In the genomic region with DNA sequence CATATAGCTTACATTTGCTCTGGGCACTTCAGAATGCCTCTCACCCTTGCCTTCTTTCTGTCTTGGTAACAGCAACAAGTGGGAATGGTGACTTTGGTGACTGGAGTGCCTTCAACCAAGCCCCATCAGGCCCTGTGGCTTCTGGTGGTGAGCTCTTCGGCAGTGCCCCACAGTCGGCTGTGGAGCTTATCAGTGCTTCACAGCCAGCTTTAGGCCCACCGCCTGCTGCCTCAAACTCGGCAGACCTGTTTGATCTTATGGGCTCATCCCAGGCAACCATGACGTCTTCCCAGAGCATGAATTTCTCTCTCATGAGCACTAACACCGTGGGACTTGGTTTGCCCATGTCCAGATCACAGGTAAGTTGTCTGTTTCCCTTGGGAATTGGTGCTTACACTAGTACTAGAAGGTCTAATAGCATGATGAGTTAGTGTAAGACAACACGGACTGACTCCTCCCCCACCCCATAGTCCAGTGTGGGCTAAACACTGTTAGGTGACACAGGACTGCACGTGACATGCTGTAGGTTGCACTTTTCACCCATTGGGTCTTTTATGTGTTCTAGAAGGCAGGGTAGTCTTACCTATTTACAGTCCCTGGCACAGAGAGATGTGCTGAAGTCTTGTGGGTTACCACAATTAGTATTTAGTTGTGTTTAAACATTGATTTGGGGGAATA, we compare ENCODE assay signal across 20 mouse cellular contexts. TPM values are rescaled to one million over a fixed set of nuclear protein-coding genes. Genes with fewer than 3 reads are reported as not detected.
DNase-seq lines count a peak whose midpoint lies in the region; ATAC-seq and TF ChIP-seq lines count a peak whose summit lies in the region.
"Had no signal": no experiment of that assay in that cellular context is flagged by ENCODE, and none has a peak within 500 bp of the region (broad histone marks: within the 10 kb centered on the region; RNA-seq: fewer than 3 reads in every experiment).

No protein-coding gene starts in this region.

- H3K9me3 ChIP-seq in stomach, embryonic 15.5 days = no peaks in the 10 kb centered on the region
- H3K9me3 ChIP-seq in stomach, postnatal 0 days (ENCODE audit: control insufficient read depth, low read length) = no peaks in the 10 kb centered on the region
- H3K9me3 ChIP-seq in liver, embryonic 15.5 days (replicated peaks) = no peaks in the 10 kb centered on the region
- H3K9me3 ChIP-seq in limb, embryonic 10.5 days (replicated peaks) = no peaks in the 10 kb centered on the region
- H3K9me3 ChIP-seq in hindbrain, embryonic 14.5 days (ENCODE audit: control insufficient read depth, low read length) = no peaks in the 10 kb centered on the region
- H3K9me3 ChIP-seq: forebrain, embryonic 15.5 days; hindbrain, embryonic 15.5 days; midbrain, embryonic 12.5 days; neural tube, embryonic 15.5 days had no signal

- peak; percentile 56; the same call in 1 of the 2 replicates for ATAC-seq in stomach, embryonic 15.5 days (ENCODE audit: insufficient read depth, low FRiP score, low read depth)
- ATAC-seq in stomach, postnatal 0 days (ENCODE audit: low FRiP score, low TSS enrichment) = no peak
- peak; percentile 66; the same call in 1 of the 2 replicates for ATAC-seq in erythroblast, adult 5-6 weeks (replicated peaks; ENCODE audit: low FRiP score, poor library complexity, severe bottlenecking)
- ATAC-seq in liver, embryonic 15.5 days (ENCODE audit: insufficient read depth) = peak; percentile 94
- ATAC-seq in hindbrain, embryonic 14.5 days (ENCODE audit: low FRiP score) = no peak
- ATAC-seq: forebrain, embryonic 15.5 days; intestine, embryonic 16.5 days had no signal

- H3K4me3 ChIP-seq in stomach, embryonic 15.5 days (replicated peaks) = no peak overlapping the region
- H3K4me3 ChIP-seq in stomach, postnatal 0 days (ENCODE audit: low read depth, low read length) = no peak overlapping the region
- H3K4me3 ChIP-seq in liver, embryonic 15.5 days (replicated peaks) = no peak overlapping the region
- no peak overlapping the region for H3K4me3 ChIP-seq in limb, embryonic 10.5 days
- no peak overlapping the region for H3K4me3 ChIP-seq in hindbrain, embryonic 14.5 days (replicated peaks; ENCODE audit: low read length)
- H3K4me3 ChIP-seq: forebrain, embryonic 15.5 days; hindbrain, embryonic 15.5 days; midbrain, embryonic 12.5 days; myocyte; neural tube, embryonic 15.5 days had no signal

- peaks cover 47% of the 10 kb centered on the region for H3K36me3 ChIP-seq in stomach, embryonic 15.5 days
- H3K36me3 ChIP-seq in stomach, postnatal 0 days (ENCODE audit: control insufficient read depth, insufficient read depth, low read length) = peaks cover 24% of the 10 kb centered on the region
- H3K36me3 ChIP-seq in liver, embryonic 15.5 days (replicated peaks) = peaks cover 79% of the 10 kb centered on the region
- H3K36me3 ChIP-seq in limb, embryonic 10.5 days = peaks cover 81% of the 10 kb centered on the region
- peaks cover 57% of the 10 kb centered on the region for H3K36me3 ChIP-seq in hindbrain, embryonic 14.5 days (replicated peaks; ENCODE audit: control insufficient read depth, insufficient read depth)

- no peak for TF ChIP-seq EP300 in stomach, postnatal 0 days (optimal IDR thresholded peaks at IDR 0.05)

- no peak overlapping the region for H3K9ac ChIP-seq in stomach, embryonic 15.5 days
- no peak overlapping the region for H3K9ac ChIP-seq in stomach, postnatal 0 days (ENCODE audit: low read length)
- 0 out of 2 replicates have a peak overlapping the region, but pooled peaks have one; percentile 13 for H3K9ac ChIP-seq in liver, embryonic 15.5 days
- no peak overlapping the region for H3K9ac ChIP-seq in hindbrain, embryonic 14.5 days
- H3K9ac ChIP-seq: forebrain, embryonic 15.5 days; hindbrain, embryonic 15.5 days; midbrain, embryonic 12.5 days; neural tube, embryonic 15.5 days had no signal

- no peak overlapping the region for H3K4me2 ChIP-seq in stomach, embryonic 15.5 days
- H3K4me2 ChIP-seq in stomach, postnatal 0 days (replicated peaks; ENCODE audit: low read depth) = no peak overlapping the region
- peak overlapping the region; percentile 29; the same call in 1 of the 2 replicates for H3K4me2 ChIP-seq in liver, embryonic 15.5 days
- H3K4me2 ChIP-seq in hindbrain, embryonic 14.5 days (replicated peaks) = no peak overlapping the region
- H3K4me2 ChIP-seq: forebrain, embryonic 15.5 days; hindbrain, embryonic 15.5 days; midbrain, embryonic 12.5 days; neural tube, embryonic 15.5 days had no signal

- WGBS in stomach, embryonic 15.5 days = 85% methylated on average over 8 of the region's 8 CpGs
- WGBS in stomach, postnatal 0 days = 85% methylated on average over 8 of the region's 8 CpGs
- WGBS in liver, embryonic 15.5 days (ENCODE audit: insufficient replicate concordance) = 26% methylated on average over 8 of the region's 8 CpGs
- WGBS in limb, embryonic 10.5 days = 90% methylated on average over 8 of the region's 8 CpGs
- 92% methylated on average over 8 of the region's 8 CpGs for WGBS in hindbrain, embryonic 14.5 days

- H3K4me1 ChIP-seq in stomach, embryonic 15.5 days = no peaks in the 10 kb centered on the region
- H3K4me1 ChIP-seq in stomach, postnatal 0 days (replicated peaks; ENCODE audit: control insufficient read depth, insufficient read depth) = no peaks in the 10 kb centered on the region
- peaks cover 23% of the 10 kb centered on the region for H3K4me1 ChIP-seq in liver, embryonic 15.5 days (replicated peaks)
- no peaks in the 10 kb centered on the region for H3K4me1 ChIP-seq in limb, embryonic 10.5 days
- H3K4me1 ChIP-seq in hindbrain, embryonic 14.5 days (replicated peaks; ENCODE audit: control insufficient read depth, insufficient read depth, low read length) = no peaks in the 10 kb centered on the region
- H3K4me1 ChIP-seq: hindbrain, embryonic 15.5 days; midbrain, embryonic 12.5 days; neural tube, embryonic 15.5 days had no signal

- no peaks in the 10 kb centered on the region for H3K27me3 ChIP-seq in stomach, embryonic 15.5 days (replicated peaks)
- no peaks in the 10 kb centered on the region for H3K27me3 ChIP-seq in stomach, postnatal 0 days (ENCODE audit: control insufficient read depth, insufficient read depth, low read length)
- H3K27me3 ChIP-seq in liver, embryonic 15.5 days = no peaks in the 10 kb centered on the region
- H3K27me3 ChIP-seq in limb, embryonic 10.5 days (ENCODE audit: low read depth, poor library complexity, severe bottlenecking) = no peaks in the 10 kb centered on the region
- no peaks in the 10 kb centered on the region for H3K27me3 ChIP-seq in hindbrain, embryonic 14.5 days (ENCODE audit: control insufficient read depth, insufficient read depth, low read length)
- H3K27me3 ChIP-seq: forebrain, embryonic 15.5 days; hindbrain, embryonic 15.5 days; midbrain, embryonic 12.5 days; neural tube, embryonic 15.5 days had no signal

- no peak for TF ChIP-seq CTCF in stomach, postnatal 0 days (IDR thresholded peaks at IDR 0.05; ENCODE audit: low read depth)

- H3K27ac ChIP-seq in stomach, embryonic 15.5 days = no peak overlapping the region
- no peak overlapping the region for H3K27ac ChIP-seq in stomach, postnatal 0 days (replicated peaks)
- H3K27ac ChIP-seq in liver, embryonic 15.5 days (replicated peaks) = peak overlapping the region; percentile 29
- no peak overlapping the region for H3K27ac ChIP-seq in limb, embryonic 10.5 days
- no peak overlapping the region for H3K27ac ChIP-seq in hindbrain, embryonic 14.5 days
- H3K27ac ChIP-seq: forebrain, embryonic 15.5 days; midbrain, embryonic 12.5 days; neural tube, embryonic 15.5 days had no signal

- no peak for DNase-seq in stomach, postnatal 0 days (ENCODE audit: low spot score)
- no peak for DNase-seq in limb, embryonic 10.5 days (ENCODE audit: low spot score)
- DNase-seq in ovary, postnatal 36 days (ENCODE audit: low spot score) = no peak
- DNase-seq in hindbrain, embryonic 14.5 days (ENCODE audit: low spot score) = no peak
- DNase-seq: adrenal gland, adult 8-10 months; cerebellum, adult 9-11 months; embryo, embryonic 11 days; left cerebral cortex, postnatal 4 days; lung, adult 2 months; lung, postnatal 4 days; retina, postnatal 1 day had no signal

RNA-seq across cellular contexts. Expression of gene Lsm11, which starts 38.5 kb away (rescaled TPM):
- polyA plus RNA-seq in stomach, embryonic 15.5 days (2015; fragmentation: Nextera tagmentation; extraction: Ambion mirVana) = 6.1 and 7.6 TPM in 2 replicates
- polyA plus RNA-seq in stomach, postnatal 0 days (2015; fragmentation: Nextera tagmentation; extraction: Ambion mirVana) = 3.5 and 3.6 TPM in 2 replicates
- 0.63 TPM in 1 of 2 replicates, not detected in the other for total RNA-seq in erythroblast, adult 5-6 weeks (2015; ENCODE audit: low replicate concordance)
- 0.51 and 0.84 TPM in 2 replicates for total RNA-seq in erythroblast, adult 5-6 weeks (2017; ENCODE audit: low replicate concordance)
- 2.3 and 2.5 TPM in 2 replicates for polyA plus RNA-seq in liver, embryonic 15.5 days (2015; fragmentation: Nextera tagmentation; extraction: Ambion mirVana)
- 6.3 and 6.9 TPM in 2 replicates for polyA plus RNA-seq in limb, embryonic 10.5 days (2016; fragmentation: Nextera tagmentation; extraction: Ambion mirVana)
- polyA plus RNA-seq in hindbrain, embryonic 14.5 days (2014; fragmentation: Nextera tagmentation; extraction: Ambion mirVana) = 30.5 and 36.2 TPM in 2 replicates

RNA-seq across cellular contexts. Expression of gene Thg1l, which starts 49.0 kb away (rescaled TPM):
- 11.2 and 11.8 TPM in 2 replicates for polyA plus RNA-seq in stomach, embryonic 15.5 days (2015; fragmentation: Nextera tagmentation; extraction: Ambion mirVana)
- 6.9 and 7.4 TPM in 2 replicates for polyA plus RNA-seq in stomach, postnatal 0 days (2015; fragmentation: Nextera tagmentation; extraction: Ambion mirVana)
- total RNA-seq in erythroblast, adult 5-6 weeks (2015; ENCODE audit: low replicate concordance) = 6.5 and 8.5 TPM in 2 replicates
- 1.8 and 2.9 TPM in 2 replicates for total RNA-seq in erythroblast, adult 5-6 weeks (2017; ENCODE audit: low replicate concordance)
- 5.5 and 5.7 TPM in 2 replicates for polyA plus RNA-seq in liver, embryonic 15.5 days (2015; fragmentation: Nextera tagmentation; extraction: Ambion mirVana)
- polyA plus RNA-seq in limb, embryonic 10.5 days (2016; fragmentation: Nextera tagmentation; extraction: Ambion mirVana) = 15.0 and 15.6 TPM in 2 replicates
- 8.7 and 9.4 TPM in 2 replicates for polyA plus RNA-seq in hindbrain, embryonic 14.5 days (2014; fragmentation: Nextera tagmentation; extraction: Ambion mirVana)

RNA-seq across cellular contexts. Expression of gene Clint1, which starts 54.4 kb away (rescaled TPM):
- 82.8 and 86.4 TPM in 2 replicates for polyA plus RNA-seq in stomach, embryonic 15.5 days (2015; fragmentation: Nextera tagmentation; extraction: Ambion mirVana)
- polyA plus RNA-seq in stomach, postnatal 0 days (2015; fragmentation: Nextera tagmentation; extraction: Ambion mirVana) = 56.5 and 56.8 TPM in 2 replicates
- total RNA-seq in erythroblast, adult 5-6 weeks (2015; ENCODE audit: low replicate concordance) = 43.1 and 54.6 TPM in 2 replicates
- total RNA-seq in erythroblast, adult 5-6 weeks (2017; ENCODE audit: low replicate concordance) = 37.2 and 42.1 TPM in 2 replicates
- 53.8 and 62.1 TPM in 2 replicates for polyA plus RNA-seq in liver, embryonic 15.5 days (2015; fragmentation: Nextera tagmentation; extraction: Ambion mirVana)
- polyA plus RNA-seq in limb, embryonic 10.5 days (2016; fragmentation: Nextera tagmentation; extraction: Ambion mirVana) = 73.0 and 81.5 TPM in 2 replicates
- 39.0 and 45.4 TPM in 2 replicates for polyA plus RNA-seq in hindbrain, embryonic 14.5 days (2014; fragmentation: Nextera tagmentation; extraction: Ambion mirVana)

Comparison
In these comparisons a context has a peak if more than half of its experiments do, and no peak if none do; other contexts are left out.
1. ATAC-seq: peak in stomach, embryonic 15.5 days (single experiment), erythroblast, adult 5-6 weeks (single experiment) and liver, embryonic 15.5 days (single experiment); none in stomach, postnatal 0 days (single experiment) and hindbrain, embryonic 14.5 days (single experiment).